Mouse (Mus musculus) heart, postnatal 0 days (tissue): ENCODE measurements around the gene Dact3.

ENCODE experiments used
- CTCF ChIP-seq: IDR thresholded peaks from 2 replicates; pipeline ENCODE4 v1.5.1; 2016; ENCODE audit warnings: antibody characterized with exemption, control low read depth, low read depth
- EP300 ChIP-seq: IDR thresholded peaks from 2 replicates; pipeline ENCODE4 v1.6.1; 2016; ENCODE audit warnings: antibody characterized with exemption, low read depth

GRCm38 (mm10) chr7:16883162-16883561 is 8.0 kb downstream of the Dact3 start:
- TF ChIP-seq CTCF (no peak), EP300 (no peak)
